Mouse (Mus musculus): ENCODE measurements at regions not wholly inside any gene's neighbourhood (a gene's known extent, or its start where the extent isn't known, plus 50 kb on each side); places are given as distances from the start of the nearest gene placed in this dataset.

GRCm38 (mm10) chr10:118746719-118747395, 123.2 kb downstream of the Dyrk2 start:
- no peaks in the 10 kb centered on the region for H3K27me3 ChIP-seq (ENCODE audit: control insufficient read depth, insufficient read depth, low read length)
- H3K4me1 ChIP-seq (replicated peaks; ENCODE audit: control insufficient read depth, insufficient read depth, low read length) = no peaks in the 10 kb centered on the region
- no peak for DNase-seq
- WGBS = 86% methylated on average over 4 of the region's 4 CpGs
- H3K27ac ChIP-seq (ENCODE audit: control insufficient read depth, insufficient read depth, low read length) = no peak overlapping the region
- no peak overlapping the region for H3K4me3 ChIP-seq (ENCODE audit: control insufficient read depth, insufficient read depth, low read length)
- TF ChIP-seq CTCF (IDR thresholded peaks at IDR 0.05; ENCODE audit: borderline replicate concordance, control insufficient read depth, extremely low read depth, insufficient read depth, low read length, poor library complexity) (no peak), POLR2A (IDR thresholded peaks at IDR 0.05; ENCODE audit: control insufficient read depth, extremely low read depth, insufficient read depth, low read length, poor library complexity) (no peak)
- H3K36me3 ChIP-seq (ENCODE audit: control insufficient read depth, insufficient read depth, low read length) = no peaks in the 10 kb centered on the region

- H3K4me3 ChIP-seq (ENCODE audit: control insufficient read depth, insufficient read depth, low read length) = no peak overlapping the region
- no peak overlapping the region for H3K27ac ChIP-seq (ENCODE audit: control insufficient read depth, insufficient read depth, low read length)
- no peaks in the 10 kb centered on the region for H3K4me1 ChIP-seq (replicated peaks; ENCODE audit: control insufficient read depth, insufficient read depth, low read length)
- 100% methylated on average over 1 of the region's 1 CpGs for WGBS
- TF ChIP-seq POLR2A (IDR thresholded peaks at IDR 0.05; ENCODE audit: control insufficient read depth, extremely low read depth, insufficient read depth, low read length, poor library complexity) = no peak
- TF ChIP-seq CTCF (IDR thresholded peaks at IDR 0.05; ENCODE audit: borderline replicate concordance, control insufficient read depth, extremely low read depth, insufficient read depth, low read length, poor library complexity) = no peak
- H3K27me3 ChIP-seq (ENCODE audit: control insufficient read depth, insufficient read depth, low read length) = no peaks in the 10 kb centered on the region
- no peaks in the 10 kb centered on the region for H3K36me3 ChIP-seq (ENCODE audit: control insufficient read depth, insufficient read depth, low read length)
- no peak for DNase-seq
These were observed 121.0 kb downstream of the Dyrk2 start for GRCm38 (mm10) chr10:118749039-118749438.

GRCm38 (mm10) chr10:118749756-118750155, 120.3 kb downstream of the Dyrk2 start:
- DNase-seq = no peak
- Histone ChIP-seq H3K27me3 (ENCODE audit: control insufficient read depth, insufficient read depth, low read length) (no peaks in the 10 kb centered on the region), H3K4me1 (replicated peaks; ENCODE audit: control insufficient read depth, insufficient read depth, low read length) (no peaks in the 10 kb centered on the region), H3K36me3 (ENCODE audit: control insufficient read depth, insufficient read depth, low read length) (no peaks in the 10 kb centered on the region), H3K27ac (ENCODE audit: control insufficient read depth, insufficient read depth, low read length) (no peak overlapping the region), H3K4me3 (ENCODE audit: control insufficient read depth, insufficient read depth, low read length) (no peak overlapping the region)
- TF ChIP-seq POLR2A (IDR thresholded peaks at IDR 0.05; ENCODE audit: control insufficient read depth, extremely low read depth, insufficient read depth, low read length, poor library complexity) (no peak), CTCF (IDR thresholded peaks at IDR 0.05; ENCODE audit: borderline replicate concordance, control insufficient read depth, extremely low read depth, insufficient read depth, low read length, poor library complexity) (no peak)
- WGBS = 97% methylated on average over 6 of the region's 6 CpGs

- H3K27me3 ChIP-seq (ENCODE audit: control insufficient read depth, insufficient read depth, low read length) = no peaks in the 10 kb centered on the region
- DNase-seq = no peak
- H3K27ac ChIP-seq (ENCODE audit: control insufficient read depth, insufficient read depth, low read length) = no peak overlapping the region
- no peaks in the 10 kb centered on the region for H3K4me1 ChIP-seq (replicated peaks; ENCODE audit: control insufficient read depth, insufficient read depth, low read length)
- TF ChIP-seq CTCF (IDR thresholded peaks at IDR 0.05; ENCODE audit: borderline replicate concordance, control insufficient read depth, extremely low read depth, insufficient read depth, low read length, poor library complexity) (no peak), POLR2A (IDR thresholded peaks at IDR 0.05; ENCODE audit: control insufficient read depth, extremely low read depth, insufficient read depth, low read length, poor library complexity) (no peak)
- no peak overlapping the region for H3K4me3 ChIP-seq (ENCODE audit: control insufficient read depth, insufficient read depth, low read length)
- H3K36me3 ChIP-seq (ENCODE audit: control insufficient read depth, insufficient read depth, low read length) = no peaks in the 10 kb centered on the region
- WGBS = 92% methylated on average over 2 of the region's 2 CpGs
These were observed 118.9 kb downstream of the Dyrk2 start for GRCm38 (mm10) chr10:118751110-118751509.

GRCm38 (mm10) chr10:118753061-118753775, 116.8 kb downstream of the Dyrk2 start:
- no peak overlapping the region for H3K4me3 ChIP-seq (ENCODE audit: control insufficient read depth, insufficient read depth, low read length)
- H3K27ac ChIP-seq (ENCODE audit: control insufficient read depth, insufficient read depth, low read length) = no peak overlapping the region
- H3K27me3 ChIP-seq (ENCODE audit: control insufficient read depth, insufficient read depth, low read length) = no peaks in the 10 kb centered on the region
- 90% methylated on average over 5 of the region's 5 CpGs for WGBS
- TF ChIP-seq CTCF (IDR thresholded peaks at IDR 0.05; ENCODE audit: borderline replicate concordance, control insufficient read depth, extremely low read depth, insufficient read depth, low read length, poor library complexity) (no peak), POLR2A (IDR thresholded peaks at IDR 0.05; ENCODE audit: control insufficient read depth, extremely low read depth, insufficient read depth, low read length, poor library complexity) (no peak)
- no peak for DNase-seq
- no peaks in the 10 kb centered on the region for H3K4me1 ChIP-seq (replicated peaks; ENCODE audit: control insufficient read depth, insufficient read depth, low read length)
- H3K36me3 ChIP-seq (ENCODE audit: control insufficient read depth, insufficient read depth, low read length) = no peaks in the 10 kb centered on the region

GRCm38 (mm10) chr10:118754791-118755190, 115.2 kb downstream of the Dyrk2 start:
- Histone ChIP-seq H3K27me3 (ENCODE audit: control insufficient read depth, insufficient read depth, low read length) (no peaks in the 10 kb centered on the region), H3K4me3 (ENCODE audit: control insufficient read depth, insufficient read depth, low read length) (no peak overlapping the region), H3K4me1 (replicated peaks; ENCODE audit: control insufficient read depth, insufficient read depth, low read length) (peaks cover 6% of the 10 kb centered on the region), H3K36me3 (ENCODE audit: control insufficient read depth, insufficient read depth, low read length) (no peaks in the 10 kb centered on the region), H3K27ac (ENCODE audit: control insufficient read depth, insufficient read depth, low read length) (no peak overlapping the region)
- no peak for DNase-seq
- WGBS = 97% methylated on average over 13 of the region's 13 CpGs
- TF ChIP-seq POLR2A (IDR thresholded peaks at IDR 0.05; ENCODE audit: control insufficient read depth, extremely low read depth, insufficient read depth, low read length, poor library complexity) (no peak), CTCF (IDR thresholded peaks at IDR 0.05; ENCODE audit: borderline replicate concordance, control insufficient read depth, extremely low read depth, insufficient read depth, low read length, poor library complexity) (no peak)
